Mouse (Mus musculus) spleen, postnatal 4 days (tissue): ENCODE results near the gene Plekhg3.

Source experiments
- DNase-seq, 2 experiments: peaks; one replicate each; pipeline ENCODE4 v3.0.0; 2022; ENCODE audit warnings: low spot score in 2 of 2

Gene Plekhg3

DNA sequence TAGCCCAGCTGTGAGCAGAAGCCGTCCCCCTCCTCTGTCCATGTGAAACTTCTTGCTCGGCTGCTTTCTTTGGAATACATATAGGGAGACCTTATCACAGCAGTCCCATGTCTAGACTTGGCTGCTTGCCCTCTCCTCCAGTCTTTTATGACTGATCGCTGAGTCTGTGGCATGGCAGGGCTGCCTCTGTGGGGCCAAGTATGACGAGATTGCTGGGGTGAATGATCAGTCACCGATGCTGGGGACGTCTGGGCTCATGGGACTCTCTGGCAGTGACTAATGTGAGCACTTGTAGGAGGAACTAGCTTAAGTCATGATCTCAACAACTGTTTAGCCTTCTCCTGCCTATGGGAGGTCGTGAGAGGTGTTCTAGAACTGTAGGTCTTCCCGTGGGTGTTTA is 21.6 kb downstream of the Plekhg3 start:
- peak; percentile 46 to 75 for DNase-seq

- DNase-seq: no peak
Measured at GRCm38 (mm10) chr12:76552958-76553357, 22.3 kb downstream of the Plekhg3 start.

- no peak for DNase-seq
Measured at GRCm38 (mm10) chr12:76553917-76554316, 23.2 kb downstream of the Plekhg3 start.

DNA sequence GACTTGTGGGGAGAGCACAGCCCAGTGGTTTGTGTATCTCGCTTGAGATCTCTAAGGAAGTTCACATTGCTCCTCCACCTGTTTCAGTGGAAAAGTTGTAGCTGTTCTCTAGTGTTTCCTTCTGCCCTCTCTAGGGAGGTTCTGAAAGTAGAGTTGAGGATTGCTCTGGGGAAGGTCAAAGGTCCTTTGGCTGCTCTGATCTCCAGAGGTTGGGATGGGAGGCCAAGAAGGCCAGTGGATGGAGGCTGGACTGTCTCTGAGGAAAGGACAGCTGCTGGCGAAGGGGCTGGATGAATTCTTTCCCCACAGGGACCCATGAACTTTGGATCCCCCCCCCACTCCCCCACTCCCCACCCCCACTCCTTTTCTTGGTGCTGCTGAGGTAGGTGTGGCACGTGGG is 23.7 kb downstream of the Plekhg3 start:
- DNase-seq: no peak

GRCm38 (mm10) chr12:76554871-76555386 is 24.2 kb downstream of the Plekhg3 start:
- no peak for DNase-seq

GRCm38 (mm10) chr12:76556187-76556586 is 25.5 kb downstream of the Plekhg3 start:
- DNase-seq: no peak

DNA sequence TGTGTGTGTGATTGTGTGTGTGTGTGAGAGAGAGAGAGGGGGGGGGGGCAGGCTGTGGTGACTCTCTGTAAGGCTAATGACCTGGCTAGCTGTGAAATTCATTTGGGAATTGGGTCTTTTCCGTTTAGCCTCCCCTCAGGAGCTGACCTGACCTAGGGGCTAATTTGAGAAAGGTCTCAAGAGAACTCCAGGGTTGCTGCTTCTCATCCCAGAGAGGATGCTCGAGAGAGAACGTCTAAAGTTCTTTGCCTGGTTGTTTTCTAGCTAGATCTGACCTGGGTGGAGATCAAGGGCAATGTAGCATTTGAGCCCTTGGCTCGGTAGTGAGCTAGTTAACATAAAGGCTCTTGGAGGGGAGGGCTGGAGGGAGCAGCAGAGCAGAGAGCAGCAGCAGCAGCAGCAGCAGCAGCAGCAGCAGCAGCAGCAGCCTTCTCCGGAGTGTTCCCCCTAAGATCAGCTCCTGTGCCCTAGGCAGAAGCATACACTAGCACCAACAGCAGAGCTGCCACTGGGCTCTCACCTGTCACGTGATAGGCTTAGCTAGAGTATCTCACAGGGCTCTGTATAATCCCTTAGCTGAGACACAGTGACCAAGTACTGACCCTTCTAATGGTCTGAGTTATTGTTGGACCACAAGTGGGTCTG is 26.2 kb downstream of the Plekhg3 start:
- no peak for DNase-seq

GRCm38 (mm10) chr12:76558206-76558605 is 27.5 kb downstream of the Plekhg3 start:
- DNase-seq: no peak

GRCm38 (mm10) chr12:76562196-76562595 is 31.5 kb downstream of the Plekhg3 start:
- no peak for DNase-seq

DNA sequence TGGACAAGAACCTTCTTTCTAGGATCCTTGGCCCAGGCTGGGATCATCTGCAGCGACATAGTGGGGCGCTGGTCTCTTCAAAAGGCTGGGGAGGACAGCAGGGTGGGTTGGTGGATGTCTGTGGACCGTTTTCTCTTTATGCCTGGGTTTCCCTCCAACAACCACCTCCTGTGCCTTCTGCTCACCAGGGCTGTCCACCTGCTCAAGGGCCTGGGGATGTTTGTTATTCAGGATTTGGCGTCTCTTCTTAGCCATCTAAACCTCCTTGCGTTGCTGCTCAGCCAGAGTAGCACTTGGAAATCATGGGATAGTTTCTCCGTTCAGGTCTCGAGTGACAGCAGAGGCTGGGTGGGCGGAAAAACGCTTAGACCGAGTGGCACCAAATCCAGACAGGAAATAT is 35.6 kb downstream of the Plekhg3 start:
- DNase-seq: no peak

DNA sequence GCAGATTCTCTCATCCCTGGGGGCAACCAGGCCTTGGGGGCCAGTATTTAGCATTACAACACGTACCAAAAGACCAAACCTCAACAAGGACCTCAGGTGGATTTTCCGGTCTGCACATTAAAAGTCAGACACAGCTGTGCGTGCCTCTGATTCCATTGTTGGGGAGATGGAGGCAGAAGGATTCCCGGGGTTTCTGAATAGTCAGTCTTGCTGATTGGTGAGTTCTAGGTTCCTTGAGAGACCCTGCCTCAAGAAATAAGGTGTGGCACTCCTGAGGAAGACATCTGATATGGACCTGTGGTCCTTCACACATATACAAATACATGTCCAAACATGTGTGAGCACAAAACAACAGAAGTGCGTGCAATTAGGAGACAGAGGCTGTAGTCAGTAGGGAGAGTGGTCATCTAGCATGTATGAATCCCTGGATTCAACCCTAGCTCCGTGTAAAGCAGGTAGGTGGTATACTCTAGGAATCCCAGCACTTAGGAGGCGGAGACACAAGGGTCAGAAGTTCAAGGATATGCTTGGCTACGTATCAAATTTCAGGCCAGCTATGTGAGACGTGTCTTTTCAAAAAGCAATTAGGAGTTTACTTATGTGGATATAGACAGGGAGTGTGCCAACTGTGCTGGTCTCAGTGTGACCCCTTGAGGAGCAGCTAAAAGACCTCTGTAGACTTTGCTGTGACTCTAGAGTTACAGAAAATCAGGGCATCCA is 39.7 kb downstream of the Plekhg3 start:
- no peak for DNase-seq

DNA sequence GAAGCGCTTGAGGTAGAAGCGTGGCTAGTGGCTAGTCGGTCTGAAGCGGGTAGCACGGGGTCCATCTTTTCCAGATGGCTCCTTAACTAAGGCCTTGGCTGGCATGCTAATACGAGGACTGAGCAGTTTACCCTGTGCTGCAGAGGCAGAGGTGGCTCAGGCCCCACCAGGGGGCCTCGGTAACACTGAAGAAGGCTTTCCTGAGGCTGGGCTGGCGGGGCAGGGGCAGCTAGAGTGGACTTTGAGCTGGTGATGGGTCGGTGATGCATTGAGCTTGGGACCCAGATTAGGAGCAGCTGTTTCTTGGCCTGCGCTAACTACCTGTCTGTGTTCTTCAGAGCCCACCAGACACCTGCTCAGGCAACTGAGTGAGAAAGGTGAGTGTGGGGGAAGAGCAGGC is 40.6 kb downstream of the Plekhg3 start:
- no peak for DNase-seq

GRCm38 (mm10) chr12:76572261-76573251 is 41.9 kb downstream of the Plekhg3 start:
- no peak for DNase-seq

DNA sequence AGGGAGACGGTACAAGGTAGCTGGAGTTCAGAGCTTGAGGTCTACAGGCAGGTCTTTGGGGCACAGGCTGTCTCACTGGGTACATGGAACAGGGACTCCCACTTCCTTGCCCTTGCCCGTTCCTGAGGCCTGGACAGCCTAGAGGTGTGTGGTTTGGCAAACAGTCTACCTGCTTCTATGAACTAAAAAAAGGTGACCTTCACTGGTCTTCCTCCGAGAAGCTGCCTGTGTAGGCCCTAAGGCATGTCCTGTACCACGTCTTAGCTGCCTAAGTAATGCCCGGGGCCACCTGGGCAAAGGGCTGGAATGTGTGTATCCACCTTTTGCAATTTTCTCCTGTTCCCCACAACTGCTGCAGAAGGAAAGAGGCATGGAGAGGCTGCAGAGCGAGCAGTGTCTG is 42.7 kb downstream of the Plekhg3 start:
- DNase-seq: no peak

DNA sequence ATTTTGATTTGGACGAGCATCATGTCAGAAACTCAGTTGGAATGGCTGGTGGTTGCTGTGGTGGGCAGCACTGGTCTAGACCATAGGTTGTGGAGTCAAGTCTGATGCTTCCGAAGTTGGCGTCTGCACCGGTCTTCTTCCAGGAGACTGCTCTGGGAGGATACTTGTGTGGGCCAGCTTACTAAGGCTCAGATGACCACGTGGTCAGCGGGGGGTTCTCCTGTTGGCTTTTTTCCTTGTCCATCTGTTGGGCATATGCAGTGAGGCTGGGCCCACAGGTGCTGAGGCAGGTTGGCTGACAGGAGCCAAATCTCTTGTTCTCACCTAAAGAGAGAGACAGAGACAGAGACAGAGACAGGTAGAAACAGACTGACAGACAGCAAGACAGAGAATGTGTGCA is 44.1 kb downstream of the Plekhg3 start:
- DNase-seq: no peak

DNA sequence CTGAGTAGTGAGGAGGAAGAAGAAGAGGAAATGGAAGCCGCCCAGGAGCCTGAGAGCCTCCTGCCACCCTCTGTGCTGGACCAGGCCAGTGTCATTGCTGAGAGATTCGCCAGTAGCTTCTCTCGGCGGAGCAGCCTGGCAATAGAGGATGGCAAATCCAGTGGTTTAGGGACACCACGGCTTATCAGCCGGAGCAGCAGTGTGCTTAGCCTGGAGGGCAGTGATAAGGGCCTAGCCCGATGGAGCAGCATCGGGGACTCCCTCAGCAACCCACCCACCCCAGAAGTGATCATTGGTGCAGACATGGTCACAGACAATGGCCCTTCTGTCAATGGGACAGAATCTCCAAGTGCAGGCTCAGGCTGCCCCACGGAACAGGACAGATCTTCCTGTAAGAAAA is 45.4 kb downstream of the Plekhg3 start:
- DNase-seq: no peak

DNA sequence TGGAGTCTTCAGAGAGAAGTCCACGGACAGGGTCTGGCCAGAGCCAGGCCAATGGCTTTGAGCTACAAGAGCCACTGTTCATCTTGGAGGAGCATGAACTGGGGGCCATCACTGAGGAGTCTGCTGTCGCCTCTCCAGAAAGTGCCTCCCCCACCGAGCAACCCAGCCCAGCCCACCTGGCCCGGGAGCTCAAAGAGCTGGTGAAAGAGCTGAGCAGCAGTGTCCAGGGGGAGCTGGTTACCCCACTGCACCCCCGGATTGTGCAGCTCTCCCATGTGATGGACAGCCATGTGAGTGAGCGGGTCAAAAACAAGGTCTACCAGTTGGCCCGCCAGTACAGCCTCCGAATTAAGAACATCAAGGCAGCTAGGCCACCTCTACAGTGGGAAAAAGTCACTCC is 46.1 kb downstream of the Plekhg3 start:
- no peak for DNase-seq

- DNase-seq: no peak
Measured at GRCm38 (mm10) chr12:76577858-76578257, 47.2 kb downstream of the Plekhg3 start.

DNA sequence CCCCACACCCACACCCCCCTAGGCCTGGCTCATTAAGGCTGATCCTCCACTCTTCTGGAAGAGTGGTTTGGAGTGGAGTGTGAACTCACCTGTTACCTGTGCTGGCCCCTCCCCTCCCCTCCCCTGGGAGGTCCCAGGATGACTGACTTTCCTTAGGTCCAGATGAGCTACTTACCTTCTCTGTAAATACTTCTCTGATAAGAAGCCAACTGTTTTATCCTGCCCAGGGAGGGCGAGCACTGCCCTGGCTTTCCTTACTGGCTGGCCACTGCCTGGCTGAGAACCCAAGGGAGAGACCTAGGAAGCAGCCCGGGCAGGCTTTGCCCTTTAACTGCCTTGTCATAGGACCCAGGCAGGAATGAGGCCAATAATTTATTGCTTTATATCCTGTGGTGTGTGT is 47.8 kb downstream of the Plekhg3 start:
- DNase-seq: no peak

GRCm38 (mm10) chr12:76579806-76580205 is 49.1 kb downstream of the Plekhg3 start:
- no peak for DNase-seq

GRCm38 (mm10) chr12:76582139-76582538 is 51.4 kb downstream of the Plekhg3 start:
- DNase-seq: no peak

DNA sequence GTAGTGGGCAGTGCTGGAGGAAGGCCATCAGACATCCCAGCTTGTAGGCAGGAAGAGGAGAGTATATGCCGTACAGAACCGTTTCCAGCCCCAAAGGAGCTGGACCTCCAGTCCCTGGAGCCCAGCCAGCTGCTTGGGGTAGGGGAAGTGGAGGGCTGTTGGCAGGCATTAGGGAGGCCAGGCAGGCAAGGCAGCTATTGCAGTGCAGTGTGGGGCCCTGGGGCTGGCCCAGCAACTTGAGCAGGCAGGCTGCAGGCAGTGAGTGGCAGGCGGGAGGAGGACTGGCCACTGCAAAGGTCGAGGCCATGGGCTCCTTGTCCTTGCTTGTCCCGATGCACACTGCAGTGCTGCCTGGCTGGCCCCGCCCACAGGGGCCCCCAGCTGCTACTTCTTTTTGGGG is 52.1 kb downstream of the Plekhg3 start:
- DNase-seq: no peak
